Mouse (Mus musculus): ENCODE data around the gene Efcab3. TPM values are rescaled to one million over a fixed set of nuclear protein-coding genes. Genes with fewer than 3 reads are reported as not detected.

The Efcab3 gene
- not detected for total RNA-seq (2023)

DNA sequence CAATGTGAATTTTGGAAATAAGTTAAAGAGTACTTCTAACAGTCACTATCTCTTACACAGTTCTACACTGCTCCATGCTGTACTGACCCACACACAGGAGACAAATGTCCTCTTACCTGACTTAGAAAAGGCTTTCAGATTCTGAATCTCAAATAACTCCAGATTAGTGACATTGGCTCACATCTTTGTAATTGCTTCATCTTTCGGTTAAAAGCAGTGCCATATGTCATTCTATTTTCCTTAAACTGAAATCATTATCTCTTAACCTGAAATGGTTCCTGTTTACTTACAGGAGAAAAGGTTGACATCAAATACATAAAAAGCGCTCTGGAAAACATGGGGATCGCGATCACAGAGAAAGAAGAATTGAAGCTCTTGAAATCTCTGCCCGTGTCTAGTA is at the start of gene Efcab3:
Gene Efcab3, plus strand, starts transcription at position 301 of the 400 bp plus-strand sequence.

GRCm38 (mm10) chr11:105125735-105126519 is 62.5 kb downstream of the Efcab3 start, which contains the start of gene Mettl2:
Gene Mettl2, plus strand, starts transcription at chr11:105126425.

DNA sequence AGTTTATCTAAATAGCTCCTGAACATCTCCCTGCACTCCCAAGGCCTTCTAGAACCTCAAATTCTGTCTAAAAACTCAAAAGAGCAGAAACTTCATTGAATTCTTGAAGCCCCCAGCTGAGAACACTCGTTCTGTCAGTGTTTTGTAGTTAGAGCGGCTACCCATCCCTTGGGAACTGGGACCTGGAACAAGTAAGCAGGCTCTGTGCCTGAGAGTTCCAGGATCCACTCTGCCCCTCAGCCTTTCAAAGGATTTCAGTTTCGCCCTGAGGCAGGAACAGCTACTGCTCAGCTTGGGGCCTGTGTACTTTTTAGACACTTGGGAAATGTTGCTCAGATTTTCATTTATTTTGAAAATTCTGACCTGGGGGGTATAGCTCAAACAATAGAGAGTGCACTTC is 83.2 kb downstream of the Efcab3 start, which contains the start of gene Gm10842:
Gene Gm10842, plus strand, starts transcription at position 301 of the 400 bp plus-strand sequence.

Other genes with a start within 250 kb of the Efcab3 start
- gene Mettl2, start 62.8 kb downstream of the Efcab3 start, total RNA-seq (2023): 39.9 TPM
- not detected for gene Gm10842, start 83.3 kb downstream of the Efcab3 start, total RNA-seq (2023)
- gene Tlk2, start 115.2 kb downstream of the Efcab3 start, total RNA-seq (2023): 86.3 TPM
- not detected for gene Mrc2, start 229.1 kb downstream of the Efcab3 start, total RNA-seq (2023)